Mouse (Mus musculus): ENCODE measurements around the gene Klhl3. TPM values are rescaled to one million over a fixed set of nuclear protein-coding genes. Genes with fewer than 3 reads are reported as not detected.

The Klhl3 gene
- polyA plus RNA-seq, 1 experiment: 0.43 TPM

DNA sequence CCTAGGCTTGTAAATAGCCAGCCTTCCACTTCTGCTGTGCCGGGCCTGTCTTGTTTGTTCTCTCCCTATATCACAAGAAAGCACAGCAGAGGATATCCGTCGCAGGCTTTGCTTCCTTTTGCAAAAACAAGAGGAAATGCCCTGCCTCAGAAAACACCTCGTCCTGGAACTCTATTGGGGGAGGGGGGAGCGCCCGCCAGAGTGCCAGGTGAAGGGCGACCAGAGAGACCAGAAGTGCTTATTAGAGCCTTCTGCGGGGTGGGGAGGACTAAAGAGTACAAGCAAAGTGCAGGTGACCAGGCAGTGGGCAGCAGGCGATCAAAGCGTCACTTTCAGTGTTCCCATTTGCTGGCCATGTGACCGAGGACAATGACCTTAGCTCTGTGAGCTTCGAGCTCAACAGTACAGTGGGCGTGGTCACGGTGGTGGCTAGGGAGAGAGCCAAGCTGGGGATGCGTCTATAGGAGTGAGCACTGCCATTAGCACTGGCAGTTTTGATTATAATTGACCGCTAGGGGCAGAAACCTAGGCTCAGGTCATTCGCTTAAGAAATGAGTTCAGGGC is 45.8 kb downstream of the Klhl3 start:
- WGBS: 10% methylated on average over 17 of the region's 17 CpGs

DNA sequence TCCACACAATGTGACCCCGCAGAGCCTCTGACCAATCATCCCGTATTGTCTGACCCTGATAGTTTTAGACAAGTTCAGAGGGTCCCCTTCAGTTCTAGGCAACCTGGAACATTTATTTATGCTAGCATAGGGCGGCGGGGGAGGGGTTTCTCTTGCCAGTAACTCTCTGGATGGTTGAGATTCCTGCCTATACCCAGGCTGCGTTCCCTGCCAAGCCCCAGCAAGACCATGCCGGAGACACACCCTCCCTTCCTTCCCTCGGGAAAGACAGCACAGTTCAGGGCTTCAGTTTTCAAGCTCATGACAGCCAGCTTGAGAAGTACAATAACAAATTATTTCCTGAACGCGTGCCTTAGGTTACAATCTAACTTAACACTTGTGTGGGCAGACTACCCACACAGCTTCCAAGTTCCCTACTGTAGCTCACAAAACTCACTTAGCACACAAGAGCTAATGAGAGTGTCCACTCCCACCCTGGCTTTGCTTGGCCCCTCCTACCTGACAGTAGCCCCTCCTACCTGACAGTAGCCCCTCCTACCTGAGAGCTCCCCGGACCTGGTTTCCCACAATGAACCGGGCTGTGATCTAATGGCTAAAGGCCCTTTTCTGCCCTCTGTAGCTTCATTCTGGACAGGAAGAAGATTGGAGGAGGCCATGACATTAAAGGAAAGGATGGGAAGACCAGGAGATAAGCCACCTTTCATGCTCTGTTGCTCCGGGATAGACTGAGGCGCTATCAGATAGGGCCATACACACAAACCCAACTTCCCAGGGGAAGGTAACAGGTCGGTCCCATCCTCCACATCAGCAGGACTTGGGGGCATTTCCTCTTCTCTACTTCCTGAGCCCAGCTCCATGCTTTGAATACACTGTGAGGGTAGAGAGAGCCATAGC is 46.6 kb downstream of the Klhl3 start:
- 65% methylated on average over 14 of the region's 14 CpGs for WGBS
- peak overlapping the region; percentile 34 for H3K27ac ChIP-seq (ENCODE audit: insufficient read depth, low read depth, low read length)
- no peak overlapping the region for H3K4me3 ChIP-seq (ENCODE audit: low read depth, low read length)
- H3K4me1 ChIP-seq (ENCODE audit: control insufficient read depth, insufficient read depth, insufficient read length, low read length): peaks cover 5% of the 10 kb centered on the region; the same call in 1 of the 2 replicates
- no peaks in the 10 kb centered on the region for H3K27me3 ChIP-seq (ENCODE audit: control insufficient read depth, insufficient read depth, low read length)
- TF ChIP-seq CTCF (IDR thresholded peaks at IDR 0.05; ENCODE audit: extremely low read depth, insufficient read length, insufficient replicate concordance, low read depth, low read length) (no peak), POLR2A (IDR thresholded peaks at IDR 0.05; ENCODE audit: low read depth, low read length) (no peak)
- H3K36me3 ChIP-seq (ENCODE audit: control insufficient read depth, insufficient read depth, low read length): no peaks in the 10 kb centered on the region

More for the DNA sequence above, 45.8 kb downstream of the Klhl3 start:
- H3K27ac ChIP-seq (ENCODE audit: insufficient read depth, low read depth, low read length): peak overlapping the region; percentile 34
- H3K4me1 ChIP-seq (ENCODE audit: control insufficient read depth, insufficient read depth, insufficient read length, low read length): peaks cover 5% of the 10 kb centered on the region; the same call in 1 of the 2 replicates
- H3K36me3 ChIP-seq (ENCODE audit: control insufficient read depth, insufficient read depth, low read length): no peaks in the 10 kb centered on the region
- peak overlapping the region; percentile 52 for H3K4me3 ChIP-seq (ENCODE audit: low read depth, low read length)
- TF ChIP-seq POLR2A (IDR thresholded peaks at IDR 0.05; ENCODE audit: low read depth, low read length) (peak; percentile 54; the same call in 1 of the 2 replicates), CTCF (IDR thresholded peaks at IDR 0.05; ENCODE audit: extremely low read depth, insufficient read length, insufficient replicate concordance, low read depth, low read length) (peak; percentile 38; the same call in 1 of the 2 replicates)
- H3K27me3 ChIP-seq (ENCODE audit: control insufficient read depth, insufficient read depth, low read length): no peaks in the 10 kb centered on the region

DNA sequence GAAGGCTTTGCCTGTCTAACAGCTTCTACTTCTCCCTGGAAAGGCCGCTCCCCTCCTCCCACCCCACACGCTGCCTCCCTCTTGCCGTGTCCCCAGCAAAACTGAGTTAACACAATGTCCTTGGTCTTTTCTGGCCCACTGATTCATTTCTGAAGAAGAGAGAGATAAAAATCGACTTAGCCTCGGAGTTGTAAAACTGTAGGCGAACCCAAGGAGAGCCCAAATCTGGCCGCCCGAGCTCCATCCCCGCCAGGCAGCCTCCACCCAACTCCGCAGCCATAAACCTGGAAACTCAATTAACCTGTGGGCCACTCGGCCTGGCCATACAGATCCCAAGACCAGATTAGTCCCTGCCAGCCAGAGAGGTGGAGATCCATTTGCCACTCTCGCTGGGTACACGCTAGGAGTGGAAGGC is 47.3 kb downstream of the Klhl3 start:
- 78% methylated on average over 13 of the region's 13 CpGs for WGBS
- TF ChIP-seq POLR2A (IDR thresholded peaks at IDR 0.05; ENCODE audit: low read depth, low read length): no peak
- TF ChIP-seq CTCF (IDR thresholded peaks at IDR 0.05; ENCODE audit: extremely low read depth, insufficient read length, insufficient replicate concordance, low read depth, low read length): no peak
- no peak overlapping the region for H3K27ac ChIP-seq (ENCODE audit: insufficient read depth, low read depth, low read length)

DNA sequence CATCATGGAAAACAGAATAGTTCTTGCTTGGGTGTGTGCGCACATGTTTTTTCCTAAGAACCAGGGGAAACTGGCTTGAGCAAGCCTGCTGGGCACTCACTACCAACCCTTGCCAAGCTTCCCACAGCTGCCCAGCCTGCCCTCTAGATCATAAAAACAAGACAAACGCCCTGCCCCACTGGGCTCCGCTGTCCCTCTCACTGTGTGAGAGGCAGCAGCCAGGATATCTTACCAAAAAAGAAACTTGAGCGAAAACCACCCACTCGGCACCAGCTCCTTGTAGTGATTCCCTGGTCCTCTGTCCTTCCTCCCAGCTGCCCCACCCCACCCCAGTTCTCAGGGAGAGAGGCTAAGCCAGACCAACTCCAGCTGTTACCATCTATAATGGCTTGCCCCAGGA is 48.1 kb downstream of the Klhl3 start:
- TF ChIP-seq CTCF (IDR thresholded peaks at IDR 0.05; ENCODE audit: extremely low read depth, insufficient read length, insufficient replicate concordance, low read depth, low read length): no peak
- TF ChIP-seq POLR2A (IDR thresholded peaks at IDR 0.05; ENCODE audit: low read depth, low read length): no peak
- Histone ChIP-seq H3K4me1 (ENCODE audit: control insufficient read depth, insufficient read depth, insufficient read length, low read length) (peaks cover 5% of the 10 kb centered on the region; the same call in 1 of the 2 replicates), H3K27me3 (ENCODE audit: control insufficient read depth, insufficient read depth, low read length) (no peaks in the 10 kb centered on the region), H3K4me3 (ENCODE audit: low read depth, low read length) (no peak overlapping the region), H3K36me3 (ENCODE audit: control insufficient read depth, insufficient read depth, low read length) (no peaks in the 10 kb centered on the region), H3K27ac (ENCODE audit: insufficient read depth, low read depth, low read length) (no peak overlapping the region)
- 55% methylated on average over 5 of the region's 5 CpGs for WGBS

More for the DNA sequence above, 47.3 kb downstream of the Klhl3 start:
- Histone ChIP-seq H3K27me3 (ENCODE audit: control insufficient read depth, insufficient read depth, low read length) (no peaks in the 10 kb centered on the region), H3K36me3 (ENCODE audit: control insufficient read depth, insufficient read depth, low read length) (no peaks in the 10 kb centered on the region), H3K4me1 (ENCODE audit: control insufficient read depth, insufficient read depth, insufficient read length, low read length) (peaks cover 5% of the 10 kb centered on the region; the same call in 1 of the 2 replicates), H3K4me3 (ENCODE audit: low read depth, low read length) (no peak overlapping the region)

DNA sequence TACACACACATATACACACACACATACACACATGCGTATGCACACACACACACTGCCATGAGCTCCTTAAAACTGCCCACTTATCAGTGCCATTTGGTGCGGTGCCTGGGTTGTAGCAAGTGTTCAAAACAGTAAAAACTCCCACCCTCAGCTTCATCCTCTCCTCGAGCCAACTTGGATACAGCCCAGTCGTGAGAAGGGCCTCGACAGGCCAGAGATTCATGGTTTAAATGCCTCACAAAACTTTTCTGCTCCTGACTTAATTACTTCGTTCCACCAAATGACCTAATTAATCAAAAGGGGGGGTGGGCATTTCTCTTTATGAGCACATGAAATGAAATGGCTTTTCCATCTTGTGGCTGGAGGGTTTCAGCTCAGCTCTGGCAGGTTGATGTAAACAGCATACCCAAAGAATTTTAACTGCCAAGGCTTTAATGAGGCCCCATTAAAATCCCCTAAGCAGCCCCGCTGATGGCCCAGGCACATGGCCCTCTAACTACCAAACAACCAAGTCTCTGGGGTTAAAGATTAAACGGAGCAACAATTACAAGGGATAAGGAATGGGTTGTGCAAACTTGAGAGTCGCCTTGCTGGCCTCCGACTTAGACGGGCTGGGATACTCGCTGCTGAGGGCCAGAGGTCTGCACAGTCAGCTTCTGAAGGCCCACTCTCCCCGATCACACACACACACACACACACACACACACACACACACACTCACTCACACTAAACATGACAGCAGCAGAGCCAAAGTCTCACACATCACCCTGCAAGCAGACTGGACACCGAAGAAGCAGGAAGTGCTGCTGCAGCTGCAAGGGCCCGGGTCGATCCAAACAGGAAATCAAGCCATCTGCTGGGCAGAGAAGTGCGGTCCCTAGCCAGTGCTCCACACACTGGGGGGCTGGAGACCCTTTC is 55.2 kb downstream of the Klhl3 start:
- H3K27me3 ChIP-seq (ENCODE audit: control insufficient read depth, insufficient read depth, low read length): no peaks in the 10 kb centered on the region
- H3K4me1 ChIP-seq (ENCODE audit: control insufficient read depth, insufficient read depth, insufficient read length, low read length): peaks cover 4% of the 10 kb centered on the region; the same call in 1 of the 2 replicates
- no peak overlapping the region for H3K27ac ChIP-seq (ENCODE audit: insufficient read depth, low read depth, low read length)
- H3K4me3 ChIP-seq (ENCODE audit: low read depth, low read length): no peak overlapping the region; the same call in 1 of the 2 replicates
- no peak for TF ChIP-seq CTCF (IDR thresholded peaks at IDR 0.05; ENCODE audit: extremely low read depth, insufficient read length, insufficient replicate concordance, low read depth, low read length)
- TF ChIP-seq POLR2A (IDR thresholded peaks at IDR 0.05; ENCODE audit: low read depth, low read length): no peak
- no peaks in the 10 kb centered on the region for H3K36me3 ChIP-seq (ENCODE audit: control insufficient read depth, insufficient read depth, low read length)
- 15% methylated on average over 17 of the region's 17 CpGs for WGBS

DNA sequence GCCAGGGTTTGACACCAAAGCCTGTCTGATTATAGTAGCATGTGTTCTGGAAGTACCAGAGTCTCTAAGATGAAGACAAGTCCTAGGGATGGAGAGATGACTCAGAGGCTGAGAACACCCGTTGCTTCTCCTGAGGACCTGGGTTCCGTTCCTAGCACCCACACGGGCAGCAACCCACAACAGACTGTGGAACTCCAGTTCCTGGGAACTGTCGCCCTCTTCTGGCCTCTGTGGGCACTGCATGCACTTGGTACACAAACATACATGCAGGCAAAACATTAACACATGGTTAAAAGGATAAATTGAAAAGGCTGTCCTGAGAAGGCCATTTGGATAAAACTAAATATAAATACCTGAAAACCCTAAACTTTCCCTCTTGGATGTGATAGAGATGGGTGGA is 56.8 kb downstream of the Klhl3 start:
- 88% methylated on average over 4 of the region's 4 CpGs for WGBS
- Histone ChIP-seq H3K27me3 (ENCODE audit: control insufficient read depth, insufficient read depth, low read length) (no peaks in the 10 kb centered on the region), H3K4me1 (ENCODE audit: control insufficient read depth, insufficient read depth, insufficient read length, low read length) (peaks cover 4% of the 10 kb centered on the region; the same call in 1 of the 2 replicates), H3K27ac (ENCODE audit: insufficient read depth, low read depth, low read length) (no peak overlapping the region), H3K4me3 (ENCODE audit: low read depth, low read length) (no peak overlapping the region), H3K36me3 (ENCODE audit: control insufficient read depth, insufficient read depth, low read length) (no peaks in the 10 kb centered on the region)
- TF ChIP-seq POLR2A (IDR thresholded peaks at IDR 0.05; ENCODE audit: low read depth, low read length): no peak
- peak; percentile 38; the same call in 1 of the 2 replicates for TF ChIP-seq CTCF (IDR thresholded peaks at IDR 0.05; ENCODE audit: extremely low read depth, insufficient read length, insufficient replicate concordance, low read depth, low read length)

All from small intestine, adult 2 months (tissue).